Mouse (Mus musculus) cerebellum, postnatal 4 days (tissue): ENCODE data around the gene Polr1c.
A peak's percentile ranks its signal among the peaks of the same experiment; 100 is the strongest.

Experiments used
- DNase-seq, 2 experiments: peaks; one replicate each; pipeline ENCODE4 v3.0.0; 2022; ENCODE audit warnings: low spot score in 2 of 2, mixed read lengths in 1 of 2

Polr1c gene

DNA sequence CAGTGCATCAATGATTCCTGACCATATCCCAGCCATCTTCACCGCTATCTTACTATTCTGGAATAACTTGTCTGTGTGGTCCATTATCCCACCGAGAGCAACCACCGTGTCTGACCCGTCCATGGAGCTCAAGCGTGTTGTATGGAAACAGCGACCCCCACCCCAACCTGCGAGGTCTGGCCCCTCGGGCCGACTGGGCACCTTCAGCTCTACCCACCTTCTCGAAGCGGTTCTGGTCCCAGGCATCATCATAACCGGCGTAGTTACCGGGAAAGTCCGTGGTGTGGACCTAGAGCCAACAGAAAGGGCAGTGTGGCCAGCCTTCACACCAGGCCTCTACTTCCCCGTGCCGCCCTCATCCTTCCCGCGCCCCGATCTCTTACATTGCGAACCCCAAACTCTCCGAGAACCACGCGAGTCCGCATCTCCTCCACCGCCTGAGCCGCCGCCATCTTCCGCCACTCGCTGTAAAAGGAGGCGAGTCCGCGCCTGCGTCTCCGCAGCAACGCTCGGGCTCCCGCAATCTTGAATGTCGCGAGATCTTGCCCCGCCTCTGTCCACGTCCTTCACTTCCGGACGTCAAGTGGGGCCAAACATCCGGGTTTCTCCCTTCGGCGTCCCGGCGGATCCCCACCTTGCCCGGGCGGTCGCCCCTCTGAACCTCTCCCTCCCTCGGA lies at the start of gene Polr1c, which contains the start of gene Yipf3:
Polr1c (minus strand) TSS at position 543 of the 677 bp plus-strand sequence.
Yipf3 (plus strand) TSS at position 569 of the 677 bp plus-strand sequence.
- DNase-seq, result peak; percentile 86 to 93

DNA sequence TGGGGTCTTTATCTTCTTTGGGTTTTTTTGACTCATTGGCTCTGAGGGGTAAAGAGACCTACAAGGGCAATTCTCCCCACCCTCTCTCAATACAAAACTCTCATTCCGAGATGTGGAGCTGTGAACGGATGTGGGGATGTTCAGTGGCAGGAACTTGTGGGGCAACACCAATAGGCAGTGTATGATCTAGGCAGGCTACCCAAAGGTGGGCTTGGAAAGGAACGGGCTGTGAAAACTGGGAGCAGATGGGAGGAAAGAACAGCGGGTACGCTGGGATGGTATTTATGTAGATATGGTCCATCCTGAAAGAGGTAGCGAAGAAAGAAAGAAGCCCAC lies 49.1 kb upstream of the Polr1c start:
- no peak for DNase-seq

DNA sequence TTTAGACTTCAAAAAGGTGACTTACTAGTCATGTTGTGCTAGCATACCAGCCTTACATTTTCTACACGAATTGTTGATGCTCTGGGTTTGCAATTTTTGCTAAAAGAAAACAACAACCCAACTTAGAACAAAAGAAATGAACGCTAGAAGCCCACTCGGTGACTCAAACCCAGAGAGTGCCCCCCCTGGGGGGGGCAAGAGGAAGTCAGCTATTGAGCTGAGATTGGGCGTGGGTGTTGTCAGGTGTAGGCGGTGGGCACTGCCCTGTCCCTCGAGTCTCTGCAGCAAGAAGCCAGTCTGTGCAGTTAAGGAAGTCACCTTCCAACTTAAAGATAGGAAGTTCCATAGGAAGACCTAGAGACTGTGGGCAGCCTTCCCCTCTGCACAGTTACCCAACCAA lies 48.7 kb upstream of the Polr1c start:
- no peak for DNase-seq

DNA sequence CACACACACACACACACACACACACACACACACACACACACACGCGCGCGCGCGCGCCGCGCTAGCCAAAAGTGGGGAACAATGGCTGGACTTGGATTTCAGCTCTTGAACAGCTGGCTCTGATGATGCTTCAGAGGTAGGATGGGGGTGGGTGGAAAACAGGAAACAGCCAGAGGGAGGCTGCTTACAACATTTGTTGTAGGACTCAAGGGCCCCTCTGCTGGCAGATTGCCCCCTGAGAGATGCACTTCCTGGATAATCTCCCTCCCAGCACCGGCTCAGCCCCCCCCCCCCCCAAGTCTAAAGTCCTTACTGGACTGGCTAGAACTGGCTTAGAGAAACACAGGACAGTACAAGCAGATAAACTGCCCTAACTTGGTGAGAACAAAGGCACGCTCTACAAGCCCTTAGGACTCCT lies 39.8 kb upstream of the Polr1c start:
- DNase-seq, result no peak

DNA sequence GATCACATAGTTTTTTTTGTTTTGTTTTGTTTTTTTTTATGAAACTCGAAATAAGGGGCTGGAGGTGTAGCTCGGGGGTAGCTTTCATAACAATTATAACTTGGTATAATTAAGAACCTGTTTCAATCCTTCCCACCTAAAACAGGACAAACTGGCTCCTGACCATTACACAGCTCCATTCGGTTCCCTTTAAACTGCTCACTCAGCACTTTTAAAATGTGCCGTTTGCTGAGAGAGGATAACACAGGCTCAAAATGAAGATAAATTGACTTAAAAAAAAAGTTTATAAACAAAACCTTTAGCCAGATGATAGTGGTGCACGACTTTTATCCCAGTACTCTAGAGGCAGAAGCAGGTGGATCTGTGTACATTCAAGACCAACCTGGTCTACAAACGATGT lies 37.6 kb upstream of the Polr1c start:
- no peak for DNase-seq

DNA sequence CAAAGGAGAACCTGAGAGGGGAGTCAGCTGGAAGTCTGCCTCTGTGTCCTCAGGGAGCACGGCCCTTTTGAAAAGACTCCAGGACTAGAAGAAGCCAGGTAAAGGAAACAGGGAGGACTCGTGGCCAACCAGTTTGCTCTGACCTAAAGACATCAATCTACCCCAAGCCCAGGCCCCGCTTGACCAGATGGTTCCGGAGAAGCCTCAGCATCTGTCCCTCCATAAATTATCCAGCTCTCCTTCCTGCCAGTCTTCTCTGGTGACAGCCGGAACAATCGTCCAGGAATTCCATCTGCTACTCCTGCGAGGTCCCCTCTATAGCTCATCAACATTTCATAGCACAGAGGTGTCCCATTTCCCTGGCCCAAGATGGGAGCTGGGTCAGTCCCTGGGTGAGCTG lies 36.8 kb upstream of the Polr1c start:
- no peak for DNase-seq

DNA sequence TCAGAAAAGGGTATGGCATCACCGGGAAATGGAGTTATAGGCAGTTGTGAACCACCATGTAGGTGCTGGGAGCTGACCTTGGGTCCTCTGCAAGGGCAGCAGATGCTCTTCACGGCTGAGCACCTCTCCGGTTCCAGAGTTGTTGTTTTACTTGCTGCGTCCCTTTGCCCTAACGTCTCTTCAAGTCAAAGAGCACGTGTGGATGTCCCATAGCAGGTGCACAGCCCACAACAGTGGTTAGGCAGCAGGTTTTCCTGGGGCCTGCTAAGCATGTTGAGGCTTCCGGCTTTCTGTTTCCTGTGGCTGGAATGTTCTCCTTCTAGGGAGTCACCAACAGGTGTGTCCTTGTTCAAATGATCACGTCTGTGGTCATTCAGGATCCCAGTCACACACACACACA lies 36.1 kb upstream of the Polr1c start:
- DNase-seq, result no peak

DNA sequence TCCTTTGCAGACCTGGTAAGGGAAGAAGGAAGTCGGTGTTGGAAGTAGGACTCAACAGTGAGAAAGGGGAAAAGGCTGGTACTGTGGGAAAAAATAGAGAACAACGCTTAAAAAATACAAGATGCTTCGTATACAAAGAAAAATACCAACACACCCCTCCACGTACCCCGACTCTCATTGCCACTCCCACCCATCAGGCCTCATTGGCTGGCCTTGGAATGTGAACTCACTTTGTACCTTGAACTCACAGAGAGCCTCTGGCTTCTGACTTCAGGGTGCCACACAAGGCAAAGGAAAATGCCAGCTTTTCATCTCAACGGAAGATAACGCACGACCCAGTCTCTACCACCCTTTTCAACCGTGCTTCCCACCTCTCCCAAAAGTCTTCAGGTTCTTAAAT lies 35.3 kb upstream of the Polr1c start:
- DNase-seq, result no peak

DNA sequence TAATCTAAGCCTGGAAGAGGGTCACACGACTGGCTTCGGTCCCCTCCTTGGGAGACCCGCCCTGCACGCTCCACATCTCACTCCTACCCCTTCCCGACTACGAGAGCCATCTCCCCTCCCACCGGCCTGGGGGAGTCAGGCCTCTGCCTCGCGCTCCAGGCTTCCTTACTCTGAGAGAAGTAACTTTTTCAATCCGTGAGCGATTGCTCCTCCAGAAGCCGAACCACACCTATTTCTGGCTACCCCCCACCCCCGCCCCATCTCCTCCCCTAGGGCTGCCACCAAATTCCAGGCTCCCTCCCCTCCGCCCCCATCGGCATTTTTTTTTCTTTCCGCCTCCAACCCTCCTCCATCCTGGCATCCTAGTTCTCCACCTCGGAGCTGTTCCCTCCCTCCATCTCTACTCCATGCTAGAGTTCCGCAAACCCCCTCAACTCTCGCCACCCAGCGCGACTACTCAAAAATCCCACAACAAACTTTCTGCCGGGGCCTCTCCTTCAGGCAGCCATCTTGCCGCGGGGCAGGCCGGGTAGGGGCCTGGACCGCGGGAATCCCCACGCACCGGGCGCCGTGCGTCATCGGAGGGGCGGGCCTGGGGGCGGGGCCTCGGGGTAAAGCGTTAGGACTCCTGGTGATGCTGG lies 34.7 kb upstream of the Polr1c start, which contains the start of gene Tjap1:
Tjap1 (minus strand) TSS at position 544 of the 641 bp plus-strand sequence.
- DNase-seq, result peak; percentile 70 to 87

DNA sequence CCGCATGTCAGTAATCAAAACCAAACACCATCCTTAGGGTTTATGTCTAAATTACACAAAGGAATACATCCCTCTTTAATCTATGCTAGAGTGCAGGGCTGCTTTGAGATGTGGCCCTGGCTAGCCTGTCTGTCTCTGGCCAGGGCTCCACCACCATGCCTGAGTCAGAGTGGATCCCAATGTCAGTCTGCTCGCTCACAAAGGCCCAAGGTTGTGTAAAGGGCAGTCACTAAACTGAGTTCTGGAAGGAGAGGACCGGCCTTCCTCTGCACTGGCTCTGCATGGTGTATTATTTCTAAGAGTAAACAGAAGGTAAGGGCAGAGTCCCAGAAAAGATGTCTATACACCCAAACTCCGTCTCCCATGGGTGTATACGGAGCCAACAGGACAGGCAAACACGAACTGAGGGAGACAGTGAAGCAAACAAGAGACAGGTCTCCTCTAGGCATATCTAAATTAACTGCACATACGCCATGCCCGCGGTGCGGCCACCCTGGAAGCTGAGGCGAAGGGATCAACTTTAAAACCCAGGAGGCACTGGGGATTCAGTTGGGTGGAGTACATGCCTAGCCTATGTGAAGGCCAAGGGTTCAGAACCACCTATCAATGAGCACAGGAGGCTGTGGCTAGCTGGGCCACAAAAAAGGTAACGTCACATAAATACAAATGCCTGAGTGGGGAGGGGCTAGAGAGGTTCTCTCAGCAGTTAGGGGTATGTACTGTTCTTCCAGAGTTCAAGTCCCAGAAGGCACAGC lies 30.3 kb upstream of the Polr1c start:
- no peak for DNase-seq

DNA sequence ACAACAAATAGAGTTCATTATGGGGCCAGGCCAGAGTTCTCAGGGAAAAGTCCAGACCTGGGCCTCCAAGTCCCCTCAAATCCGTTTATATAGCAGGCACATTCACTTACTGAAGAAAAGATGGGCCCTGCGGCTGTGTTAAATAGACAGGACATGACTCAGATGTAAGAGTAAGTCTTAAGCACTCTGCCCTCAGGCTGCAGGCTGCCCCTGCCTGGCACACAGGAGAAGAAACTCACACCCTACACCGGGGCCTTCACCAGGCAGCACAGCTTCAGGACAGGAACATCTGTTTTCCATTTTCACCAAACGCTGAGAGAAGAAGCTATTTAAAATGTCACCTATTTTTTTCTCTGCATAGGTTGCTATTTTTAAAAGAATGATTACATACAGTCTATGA lies 29.7 kb upstream of the Polr1c start:
- no peak for DNase-seq

DNA sequence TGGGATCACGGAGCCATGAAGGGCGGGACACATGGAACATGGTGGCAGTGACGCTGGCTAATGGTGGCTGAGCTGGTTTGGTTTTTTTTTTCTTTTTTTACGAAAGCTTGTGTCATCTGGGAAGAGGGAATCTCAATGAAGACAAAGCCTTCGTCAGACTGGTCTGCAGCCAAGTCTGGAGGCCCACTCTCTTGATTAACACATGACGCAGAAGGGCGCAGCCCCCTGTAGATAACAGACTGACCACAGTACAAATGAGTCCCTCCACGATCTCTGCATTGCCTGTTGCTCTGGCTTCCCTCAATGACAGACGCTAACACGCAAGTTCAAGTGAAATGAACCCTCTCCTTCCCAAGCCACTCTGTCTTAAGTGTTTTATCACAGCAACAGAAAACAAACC lies 27.7 kb upstream of the Polr1c start:
- DNase-seq, result no peak

DNA sequence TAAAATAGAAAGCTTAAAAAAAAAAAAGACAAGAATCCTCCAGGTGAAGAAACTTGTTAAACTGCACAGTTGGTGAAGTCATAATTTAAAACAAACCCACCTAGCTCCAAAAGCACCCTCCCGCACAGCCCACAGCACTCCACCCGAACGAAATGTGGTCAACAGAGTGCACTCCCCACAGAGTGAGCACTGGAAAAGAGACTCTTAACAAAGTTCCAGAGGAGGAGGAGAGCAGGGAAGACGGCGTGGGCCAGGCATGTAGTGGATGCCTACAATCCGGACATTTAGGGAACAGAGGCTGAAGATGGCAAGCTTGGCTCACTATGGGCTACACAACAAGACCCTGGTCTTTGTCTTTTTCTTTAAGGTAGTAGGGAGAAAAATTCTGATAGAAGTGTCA lies 27.2 kb upstream of the Polr1c start:
- DNase-seq, result no peak

DNA sequence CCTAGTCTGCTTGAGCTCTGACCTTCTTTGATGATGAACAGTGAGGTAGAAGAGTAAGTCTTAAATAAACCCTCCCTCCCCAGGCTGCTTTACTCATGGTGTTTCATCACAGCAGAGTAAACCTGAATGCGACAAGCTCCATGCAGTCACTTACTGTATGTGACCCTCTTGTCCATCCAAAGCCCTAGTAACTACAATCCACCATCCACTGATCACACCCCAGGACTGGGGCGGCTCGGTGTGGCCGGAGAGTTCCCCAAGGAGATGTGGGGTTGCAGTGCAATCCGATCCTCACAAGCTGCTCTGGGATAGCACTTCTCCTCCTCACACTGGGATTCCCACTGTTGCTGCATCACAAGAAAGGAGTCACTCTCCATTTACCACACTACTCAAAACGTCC lies 26.6 kb upstream of the Polr1c start:
- no peak for DNase-seq

DNA sequence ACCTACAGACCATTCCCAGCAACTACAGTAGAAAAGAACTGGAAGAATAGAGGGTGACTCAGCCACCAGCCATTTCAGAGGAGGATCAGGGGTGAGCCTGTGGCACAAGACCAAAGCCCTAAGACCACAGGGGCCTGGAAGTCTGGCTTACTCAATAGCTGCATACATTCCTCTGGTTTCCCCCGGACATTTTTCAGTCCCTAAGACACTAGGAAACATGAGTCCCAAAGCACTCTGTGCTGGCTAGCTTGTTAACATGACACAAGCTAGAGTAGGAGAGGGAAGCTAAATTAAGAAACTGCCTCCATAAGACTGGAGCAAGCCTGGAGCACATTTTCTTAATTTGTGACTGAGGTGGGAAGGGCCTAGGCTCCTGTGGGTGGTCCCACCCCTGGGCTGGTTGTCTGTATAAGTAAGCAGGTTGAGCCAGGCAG lies 26.0 kb upstream of the Polr1c start:
- DNase-seq, result no peak

DNA sequence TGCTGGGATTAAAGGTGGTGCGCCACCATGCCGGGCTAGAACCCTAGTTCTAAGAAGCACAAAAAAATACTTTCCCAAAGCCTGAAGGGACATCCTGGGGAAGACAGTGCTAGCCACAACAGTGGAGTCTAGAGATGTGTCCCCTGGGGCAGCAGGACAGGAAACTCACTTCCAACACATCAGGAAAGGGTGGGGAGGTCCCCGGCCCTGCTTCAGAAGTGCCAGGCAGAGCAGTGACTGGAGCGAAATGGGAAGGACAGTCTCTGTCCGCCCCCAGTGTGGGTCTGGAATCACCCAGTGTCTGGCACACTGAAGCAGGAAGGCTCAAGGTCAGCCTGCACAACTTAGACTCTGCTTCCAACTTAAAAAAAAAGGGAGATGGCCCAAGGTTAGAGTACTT lies 24.8 kb upstream of the Polr1c start:
- no peak for DNase-seq

DNA sequence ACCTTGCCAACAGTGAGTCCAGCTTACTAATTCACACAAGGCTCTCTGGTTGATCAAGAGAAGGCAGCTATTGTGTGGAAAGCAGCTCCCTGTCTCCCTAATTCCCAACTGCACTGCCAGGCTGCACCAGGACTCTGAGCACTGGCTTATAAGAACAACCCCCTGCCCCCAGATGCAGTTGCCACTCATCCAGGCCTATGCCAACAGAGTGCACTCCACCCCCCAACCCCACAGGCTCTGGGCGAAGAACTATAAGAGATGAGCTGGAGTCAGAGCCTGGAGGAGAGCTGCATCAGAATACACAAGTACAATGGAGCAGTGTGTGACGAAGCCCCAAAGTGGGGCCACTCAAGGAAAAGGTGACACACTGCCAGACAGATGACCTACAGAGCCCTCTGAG lies 24.2 kb upstream of the Polr1c start:
- DNase-seq, result no peak

DNA sequence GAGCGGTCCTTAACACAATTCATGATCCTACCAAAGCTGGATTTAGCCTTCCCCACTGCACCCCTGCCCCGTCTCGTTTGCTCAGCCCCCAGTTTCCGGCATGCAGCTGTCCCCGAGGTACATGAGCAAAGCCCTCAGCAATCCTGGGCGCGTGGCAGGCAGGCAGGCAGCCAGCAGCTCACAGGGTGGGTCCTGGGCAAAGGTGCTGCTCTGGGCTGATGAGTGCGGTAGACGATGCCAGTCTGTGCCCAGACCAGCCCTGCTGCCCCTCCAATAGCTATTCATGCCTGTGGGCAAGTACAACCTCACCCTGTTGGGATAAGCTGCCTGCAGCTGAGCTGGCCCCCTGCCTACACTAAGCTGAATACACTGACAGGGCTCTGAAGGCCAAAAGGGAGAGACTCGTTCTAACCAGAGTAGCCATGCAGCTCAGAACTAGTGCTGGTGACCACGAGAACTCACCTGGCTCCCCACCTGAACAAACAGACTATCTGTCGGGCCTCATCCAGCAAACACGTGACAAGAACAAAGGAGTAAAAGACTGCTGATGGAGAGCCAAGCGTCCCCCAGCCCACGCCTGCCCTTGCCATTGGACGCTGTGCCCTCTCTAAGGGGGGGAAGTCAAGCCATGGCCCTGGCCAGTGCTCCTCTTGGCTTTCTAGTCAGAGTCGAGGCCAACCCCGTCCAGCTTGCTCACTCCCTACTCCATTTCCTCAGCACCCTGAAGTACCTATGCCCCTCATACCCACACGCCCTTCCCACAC lies 22.1 kb upstream of the Polr1c start:
- DNase-seq, result no peak

DNA sequence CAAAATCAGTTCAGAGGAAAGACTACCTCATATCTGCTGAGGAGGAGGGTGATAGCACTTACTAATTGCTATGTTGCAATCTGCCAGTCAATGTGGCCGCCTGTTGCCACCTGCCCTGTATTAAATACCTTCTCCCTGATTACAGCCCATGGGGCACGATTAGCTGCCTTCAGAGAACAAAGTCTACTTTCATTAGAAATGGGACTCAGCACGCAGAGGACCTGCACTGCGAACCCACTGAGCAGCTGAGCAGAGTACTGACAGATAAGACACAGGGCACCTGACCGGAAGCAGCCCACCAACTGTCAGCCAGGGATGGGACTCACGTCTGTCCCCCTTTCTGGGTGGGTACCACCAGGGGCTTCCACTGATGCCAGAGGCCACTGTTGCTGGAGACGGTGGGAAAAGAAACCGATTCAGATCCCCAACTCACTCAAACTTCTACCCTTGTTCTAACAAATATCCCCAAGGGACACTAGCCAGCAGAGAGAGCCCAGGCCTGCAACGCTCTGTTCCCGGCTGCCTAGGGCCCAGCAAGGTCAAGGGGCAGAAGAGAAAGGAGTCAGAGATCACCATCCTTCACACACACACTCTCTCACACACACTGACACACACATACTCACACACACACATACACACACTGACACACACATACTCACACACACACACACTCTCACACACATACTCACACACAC lies 20.3 kb upstream of the Polr1c start:
- DNase-seq, result no peak

DNA sequence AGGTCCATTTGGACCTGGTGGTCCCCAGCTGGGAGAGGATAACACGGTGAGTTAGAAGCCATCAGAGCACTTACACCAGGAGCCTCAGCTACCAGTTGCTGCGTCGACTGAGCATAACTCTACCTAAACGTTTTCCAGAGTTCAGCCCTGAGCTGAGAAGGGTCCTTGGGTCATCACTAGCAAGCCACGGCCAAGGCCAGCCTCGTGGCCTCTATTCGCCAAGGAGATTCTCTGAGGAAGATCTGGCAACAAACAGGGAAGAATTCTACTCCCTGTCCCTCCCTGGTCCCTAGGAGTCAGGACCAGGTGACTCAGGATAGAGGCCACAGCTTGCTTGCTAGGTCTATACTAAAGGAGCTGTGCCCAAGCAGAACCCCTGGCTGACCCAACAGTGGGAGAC lies 19.7 kb upstream of the Polr1c start:
- no peak for DNase-seq

DNA sequence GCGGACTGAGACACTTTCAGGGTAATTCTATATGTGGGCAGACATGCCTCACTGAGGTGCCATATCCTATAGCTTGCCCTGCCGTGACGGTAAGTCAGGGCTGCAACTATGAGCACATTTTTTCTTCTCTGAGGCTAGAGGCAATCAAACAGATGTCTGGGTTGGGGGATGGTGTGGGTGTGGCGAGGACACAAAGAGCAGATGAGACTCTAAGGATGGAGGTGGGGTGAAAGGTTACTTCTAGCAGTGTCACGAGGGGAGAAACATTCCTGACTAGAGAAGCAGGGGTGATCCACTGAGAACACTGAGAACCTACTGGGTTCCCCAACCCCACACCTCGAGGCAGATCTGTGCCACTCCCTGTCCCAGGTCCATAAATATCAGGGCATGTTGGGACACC lies 19.1 kb upstream of the Polr1c start:
- DNase-seq, result no peak
